Mouse (Mus musculus): Measurements from ENCODE around the gene Sipa1l1. TPM values are rescaled to one million over a fixed set of nuclear protein-coding genes. Genes with fewer than 3 reads are reported as not detected.
A peak's percentile ranks its signal among the peaks of the same experiment; 100 is the strongest.

Gene Sipa1l1
- polyA plus RNA-seq, 1 experiment from 2014 or later = 10.9 TPM

- Histone ChIP-seq H3K27me3 (replicated peaks) (no peaks in the 10 kb centered on the region), H3K4me2 (no peak overlapping the region), H3K9me3 (replicated peaks) (no peaks in the 10 kb centered on the region), H3K27ac (replicated peaks) (no peak overlapping the region), H3K4me1 (0 out of 2 replicates have a peak, but pooled peaks cover 5% of the 10 kb centered on the region), H3K36me3 (no peaks in the 10 kb centered on the region), H3K9ac (replicated peaks) (no peak overlapping the region), H3K4me3 (replicated peaks) (no peak overlapping the region)
- WGBS = 96% methylated on average over 16 of the region's 16 CpGs
- no peak for ATAC-seq (ENCODE audit: low FRiP score)
Observed at GRCm38 (mm10) chr12:82158516-82158915, 10.6 kb upstream of the Sipa1l1 start.

DNA sequence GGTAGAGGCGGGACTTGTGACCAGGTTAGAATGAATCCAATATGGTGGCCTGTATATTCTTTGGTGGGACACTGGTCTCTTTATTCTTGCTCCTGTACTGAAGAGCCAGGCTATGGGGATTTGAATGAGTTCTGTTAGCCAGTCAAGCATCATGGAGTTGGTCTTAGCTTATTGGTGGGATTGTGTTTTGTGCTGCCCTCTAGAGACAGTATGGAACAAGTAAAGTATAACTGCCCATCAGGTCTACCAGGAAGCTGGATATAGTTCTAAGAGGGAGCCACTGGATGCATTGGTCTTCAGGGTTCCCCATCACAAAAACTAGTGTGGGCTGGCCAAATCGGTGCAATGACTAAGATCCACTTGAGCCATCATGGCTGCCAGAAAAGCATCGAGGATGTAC is 9.7 kb upstream of the Sipa1l1 start:
- no peak overlapping the region for H3K9ac ChIP-seq (replicated peaks)
- no peak overlapping the region for H3K4me3 ChIP-seq (replicated peaks)
- H3K9me3 ChIP-seq (replicated peaks) = no peaks in the 10 kb centered on the region
- no peak overlapping the region for H3K4me2 ChIP-seq
- WGBS = 98% methylated on average over 3 of the region's 3 CpGs
- no peaks in the 10 kb centered on the region for H3K36me3 ChIP-seq
- 0 out of 2 replicates have a peak, but pooled peaks cover 5% of the 10 kb centered on the region for H3K4me1 ChIP-seq
- no peak overlapping the region for H3K27ac ChIP-seq (replicated peaks)
- H3K27me3 ChIP-seq (replicated peaks) = no peaks in the 10 kb centered on the region
- ATAC-seq (ENCODE audit: low FRiP score) = no peak

- no peak for ATAC-seq (ENCODE audit: low FRiP score)
- no peaks in the 10 kb centered on the region for H3K36me3 ChIP-seq
- H3K4me2 ChIP-seq = no peak overlapping the region
- whole genome bisulfite sequencing = 75% methylated on average over 4 of the region's 4 CpGs
- no peak overlapping the region for H3K27ac ChIP-seq (replicated peaks)
- H3K4me1 ChIP-seq = peaks cover 27% of the 10 kb centered on the region
- H3K9ac ChIP-seq (replicated peaks) = no peak overlapping the region
- H3K9me3 ChIP-seq (replicated peaks) = no peaks in the 10 kb centered on the region
- no peaks in the 10 kb centered on the region for H3K27me3 ChIP-seq (replicated peaks)
- no peak overlapping the region for H3K4me3 ChIP-seq (replicated peaks)
Observed at GRCm38 (mm10) chr12:82165651-82166050, 3.5 kb upstream of the Sipa1l1 start.

- Histone ChIP-seq H3K9me3 (replicated peaks) (no peaks in the 10 kb centered on the region), H3K9ac (replicated peaks) (no peak overlapping the region; the same call in 1 of the 2 replicates), H3K27me3 (replicated peaks) (no peaks in the 10 kb centered on the region), H3K4me2 (peak overlapping the region; percentile 47), H3K27ac (replicated peaks) (peak overlapping the region; percentile 33; the same call in 1 of the 2 replicates), H3K36me3 (no peaks in the 10 kb centered on the region), H3K4me3 (replicated peaks) (no peak overlapping the region), H3K4me1 (peaks cover 29% of the 10 kb centered on the region)
- ATAC-seq (ENCODE audit: low FRiP score) = no peak
- WGBS = 15% methylated on average over 14 of the region's 14 CpGs
Observed at GRCm38 (mm10) chr12:82166101-82166571, 3.0 kb upstream of the Sipa1l1 start.

DNA sequence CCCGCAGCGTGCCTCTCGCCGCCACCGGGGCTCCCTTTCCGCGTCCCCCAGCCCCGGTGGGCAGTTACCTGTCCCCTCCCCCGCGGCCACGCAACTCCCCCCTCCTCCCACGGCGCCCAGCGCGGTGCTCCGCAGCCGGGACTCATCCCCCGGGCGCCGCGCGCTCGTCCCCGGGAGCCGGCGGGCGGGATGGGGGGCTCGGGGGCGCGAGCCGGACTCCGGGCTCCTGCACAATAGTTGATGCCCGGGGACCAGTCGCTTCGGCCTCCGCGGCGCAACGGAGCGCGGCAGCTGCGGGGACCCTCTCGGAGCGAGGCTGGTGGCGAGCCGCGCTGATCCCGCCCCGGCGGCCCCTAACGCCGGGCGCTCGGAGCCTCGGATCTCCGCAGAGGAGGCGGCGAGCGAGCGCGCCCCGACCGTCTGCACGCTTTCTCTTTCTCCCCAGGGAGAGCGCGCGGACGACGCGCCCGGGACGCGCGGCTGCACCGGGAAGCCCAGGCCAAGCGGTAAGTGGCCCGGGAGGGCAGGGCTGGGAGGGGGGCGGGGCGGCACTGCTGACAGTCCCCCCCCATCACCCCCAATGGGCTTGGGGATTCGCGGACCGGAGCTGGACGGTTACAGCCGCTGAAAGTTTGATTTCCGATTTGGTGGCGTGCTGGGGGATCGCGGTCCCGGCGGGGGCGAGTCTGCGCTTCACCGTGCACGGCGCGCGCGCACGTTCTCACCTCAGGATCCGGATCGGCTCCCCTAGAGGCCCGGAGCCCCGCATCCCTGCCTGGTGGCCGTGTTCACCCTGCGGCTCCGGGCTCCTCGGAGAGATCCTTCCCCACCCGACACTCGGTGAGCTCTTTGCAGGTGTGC is 681 bp downstream of the Sipa1l1 start:
- Histone ChIP-seq H3K9ac (replicated peaks) (peak overlapping the region; percentile 85), H3K36me3 (no peaks in the 10 kb centered on the region), H3K4me2 (peak overlapping the region; percentile 94), H3K4me3 (replicated peaks) (peak overlapping the region; percentile 74), H3K27ac (replicated peaks) (peak overlapping the region; percentile 93), H3K9me3 (replicated peaks) (no peaks in the 10 kb centered on the region), H3K4me1 (peaks cover 54% of the 10 kb centered on the region), H3K27me3 (replicated peaks) (no peaks in the 10 kb centered on the region)
- under 1% methylated on average over 90 of the region's 109 CpGs for WGBS
- ATAC-seq (ENCODE audit: low FRiP score) = peak; percentile 71

DNA sequence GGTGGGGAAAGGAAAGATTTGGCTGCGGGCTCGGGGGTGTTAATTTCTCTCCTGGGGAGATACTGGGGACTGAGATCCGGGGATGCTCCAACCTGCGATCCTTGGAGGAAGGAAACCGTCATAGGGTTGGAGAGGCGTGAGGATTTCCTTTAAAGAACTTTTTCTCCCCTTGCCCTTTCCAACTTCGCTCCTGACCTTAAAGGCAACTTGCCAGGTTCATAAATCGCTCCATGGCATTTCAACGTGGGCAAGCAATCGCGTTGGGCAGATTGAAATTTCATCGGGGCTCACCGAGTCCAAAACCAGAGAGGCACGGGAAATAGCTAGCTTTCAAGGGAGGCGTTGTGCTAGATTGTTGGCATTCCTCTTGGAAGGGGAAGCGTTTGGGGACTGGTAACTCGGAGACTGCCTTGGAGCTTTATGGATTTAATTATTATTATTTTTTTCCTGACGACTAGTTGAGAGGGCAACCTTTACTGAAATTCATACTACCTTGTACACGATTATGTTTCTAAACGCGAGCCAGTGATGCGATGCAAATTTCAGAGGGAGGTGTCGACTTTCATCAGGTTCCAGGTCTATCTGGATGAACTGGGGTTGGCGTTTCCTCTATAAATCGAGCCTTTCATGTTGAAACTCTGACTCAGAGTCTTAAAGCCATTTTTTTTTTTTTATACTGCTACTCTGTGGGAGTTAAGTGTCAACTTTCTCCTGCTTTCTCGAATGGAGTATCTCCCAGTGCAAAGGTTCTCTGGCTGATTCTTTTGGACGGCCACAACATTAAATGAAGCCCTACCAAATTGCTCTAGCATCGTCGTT is 1.6 kb downstream of the Sipa1l1 start:
- no peaks in the 10 kb centered on the region for H3K9me3 ChIP-seq (replicated peaks)
- H3K27me3 ChIP-seq (replicated peaks) = no peaks in the 10 kb centered on the region
- H3K4me1 ChIP-seq = peaks cover 54% of the 10 kb centered on the region
- H3K9ac ChIP-seq (replicated peaks) = peak overlapping the region; percentile 85
- ATAC-seq (ENCODE audit: low FRiP score) = no peak
- H3K4me2 ChIP-seq = peak overlapping the region; percentile 94
- H3K4me3 ChIP-seq (replicated peaks) = peak overlapping the region; percentile 74
- H3K27ac ChIP-seq (replicated peaks) = peak overlapping the region; percentile 93
- 1% methylated on average over 29 of the region's 29 CpGs for WGBS
- no peaks in the 10 kb centered on the region for H3K36me3 ChIP-seq

GRCm38 (mm10) chr12:82171591-82171990 is 2.5 kb downstream of the Sipa1l1 start:
- H3K4me1 ChIP-seq = peaks cover 48% of the 10 kb centered on the region
- H3K4me3 ChIP-seq (replicated peaks) = peak overlapping the region; percentile 74
- no peak for ATAC-seq (ENCODE audit: low FRiP score)
- 0 out of 2 replicates have a peak overlapping the region, but pooled peaks have one; percentile 93 for H3K27ac ChIP-seq (replicated peaks)
- no peaks in the 10 kb centered on the region for H3K27me3 ChIP-seq (replicated peaks)
- H3K9ac ChIP-seq (replicated peaks) = peak overlapping the region; percentile 85
- peak overlapping the region; percentile 94 for H3K4me2 ChIP-seq
- WGBS = 25% methylated on average over 10 of the region's 10 CpGs
- H3K36me3 ChIP-seq = no peaks in the 10 kb centered on the region
- no peaks in the 10 kb centered on the region for H3K9me3 ChIP-seq (replicated peaks)

DNA sequence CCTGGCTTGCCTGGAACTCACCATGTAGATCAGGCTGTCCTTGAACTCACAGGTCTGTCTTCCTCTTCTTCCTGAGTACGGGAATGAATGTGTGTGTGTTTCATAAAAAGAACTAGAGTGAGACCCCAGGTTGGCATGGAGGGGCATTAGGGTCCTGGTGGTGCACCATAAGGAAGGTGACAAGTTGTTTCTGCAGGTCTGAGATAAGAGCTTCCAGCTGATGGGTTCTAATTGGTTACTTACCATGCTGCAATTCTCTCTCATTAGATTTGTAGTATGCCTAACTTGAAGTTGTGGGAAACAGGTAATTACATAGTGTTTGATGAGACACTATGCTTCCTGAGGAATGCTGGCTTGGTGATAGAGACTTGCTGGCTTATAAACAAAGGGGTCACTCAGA is 4.5 kb downstream of the Sipa1l1 start:
- Histone ChIP-seq H3K36me3 (no peaks in the 10 kb centered on the region), H3K4me2 (no peak overlapping the region), H3K9me3 (replicated peaks) (no peaks in the 10 kb centered on the region), H3K4me3 (replicated peaks) (no peak overlapping the region), H3K27ac (replicated peaks) (no peak overlapping the region), H3K9ac (replicated peaks) (no peak overlapping the region), H3K4me1 (peaks cover 41% of the 10 kb centered on the region), H3K27me3 (replicated peaks) (no peaks in the 10 kb centered on the region)
- 89% methylated on average over 1 of the region's 1 CpGs for WGBS
- no peak for ATAC-seq (ENCODE audit: low FRiP score)

DNA sequence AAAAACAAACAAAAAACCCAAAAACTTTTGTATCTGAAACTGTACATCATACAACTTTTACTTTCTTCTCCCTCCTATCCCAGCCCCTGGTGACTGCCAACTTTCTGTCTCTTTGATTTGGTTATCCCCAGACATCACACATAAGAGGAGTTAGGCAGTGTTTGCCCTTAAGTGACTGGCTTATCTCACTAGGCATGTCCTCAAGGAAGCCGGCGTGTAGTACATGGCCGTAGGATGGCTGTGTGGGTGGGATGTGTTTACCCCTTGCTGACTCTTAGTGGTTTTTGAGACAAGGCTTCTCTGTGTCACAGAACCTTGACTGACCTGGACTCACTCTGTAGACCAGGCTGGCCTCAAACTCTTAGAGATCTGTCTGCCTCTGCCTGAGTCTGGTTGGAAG is 6.6 kb downstream of the Sipa1l1 start:
- Histone ChIP-seq H3K4me1 (peaks cover 30% of the 10 kb centered on the region), H3K4me2 (no peak overlapping the region), H3K9ac (replicated peaks) (no peak overlapping the region), H3K9me3 (replicated peaks) (no peaks in the 10 kb centered on the region), H3K27me3 (replicated peaks) (no peaks in the 10 kb centered on the region), H3K36me3 (no peaks in the 10 kb centered on the region), H3K27ac (replicated peaks) (no peak overlapping the region), H3K4me3 (replicated peaks) (no peak overlapping the region)
- over 99% methylated on average over 3 of the region's 3 CpGs for WGBS
- ATAC-seq (ENCODE audit: low FRiP score) = no peak

- Histone ChIP-seq H3K4me1 (peaks cover 10% of the 10 kb centered on the region), H3K27me3 (replicated peaks) (no peaks in the 10 kb centered on the region), H3K4me2 (no peak overlapping the region), H3K9me3 (replicated peaks) (no peaks in the 10 kb centered on the region), H3K27ac (replicated peaks) (no peak overlapping the region), H3K4me3 (replicated peaks) (no peak overlapping the region), H3K9ac (replicated peaks) (no peak overlapping the region), H3K36me3 (no peaks in the 10 kb centered on the region; the same call in 1 of the 2 replicates)
- ATAC-seq (ENCODE audit: low FRiP score) = no peak
- 94% methylated on average over 4 of the region's 4 CpGs for WGBS
Observed at GRCm38 (mm10) chr12:82178636-82179035, 9.5 kb downstream of the Sipa1l1 start.

DNA sequence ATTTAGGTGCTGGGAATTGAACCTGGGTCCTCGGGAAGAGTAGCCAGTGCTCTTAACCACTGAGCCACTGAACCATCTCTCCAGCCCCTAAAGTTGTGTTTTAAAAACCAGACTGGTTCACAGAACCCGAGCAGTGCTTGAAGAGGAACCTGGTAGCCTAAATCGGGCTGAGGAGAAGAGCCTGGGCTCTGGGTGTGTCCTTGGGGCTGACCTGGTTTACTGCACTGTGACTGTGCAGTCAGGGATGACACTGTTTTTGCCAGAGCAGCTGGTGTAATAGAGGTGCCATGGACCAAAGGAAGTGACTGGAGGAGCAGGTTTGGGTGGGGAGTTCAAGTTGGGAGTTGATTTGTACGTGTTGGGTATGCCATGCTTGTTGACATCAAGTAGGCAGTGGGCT is 10.5 kb downstream of the Sipa1l1 start:
- WGBS = 94% methylated on average over 4 of the region's 4 CpGs
- Histone ChIP-seq H3K4me1 (0 out of 2 replicates have a peak, but pooled peaks cover 2% of the 10 kb centered on the region), H3K9ac (replicated peaks) (no peak overlapping the region), H3K4me2 (no peak overlapping the region), H3K36me3 (no peaks in the 10 kb centered on the region; the same call in 1 of the 2 replicates), H3K4me3 (replicated peaks) (no peak overlapping the region), H3K27ac (replicated peaks) (no peak overlapping the region), H3K9me3 (replicated peaks) (no peaks in the 10 kb centered on the region), H3K27me3 (replicated peaks) (no peaks in the 10 kb centered on the region)
- no peak for ATAC-seq (ENCODE audit: low FRiP score)
